Mouse (Mus musculus) liver, adult 2 months (tissue): ENCODE measurements around the gene Lrp6. TPM values are rescaled to one million over a fixed set of nuclear protein-coding genes. Genes with fewer than 3 reads are reported as not detected.

ENCODE experiments used
- DNase-seq: peaks from one replicate; pipeline ENCODE4 v3.0.0-alpha.2; 2011; ENCODE audit warnings: low read depth, low spot score; ENCODE audit errors: extremely low read depth
- H3K27ac ChIP-seq: fragments of 200-500 bp; replicated peaks from 2 replicates; pipeline ENCODE4 v1.5.1; 2012; ENCODE audit warnings: low read depth, mild to moderate bottlenecking, control low read depth, inconsistent platforms, low read length; ENCODE audit not compliant: insufficient read depth
- H3K27me3 ChIP-seq: fragments of 200-500 bp; 2 replicates; pipeline ENCODE4 v1.6.1; 2012; ENCODE audit warnings: mild to moderate bottlenecking, moderate library complexity, low read length, inconsistent platforms; ENCODE audit not compliant: control insufficient read depth, insufficient read depth
- H3K36me3 ChIP-seq: fragments of 200-500 bp; 2 replicates; pipeline ENCODE4 v1.6.1; 2012; ENCODE audit warnings: low read length, inconsistent platforms; ENCODE audit not compliant: control insufficient read depth, insufficient read depth
- H3K4me1 ChIP-seq: fragments of 200-500 bp; 2 replicates; pipeline ENCODE4 v1.6.1; 2011; ENCODE audit warnings: low read length; ENCODE audit not compliant: control insufficient read depth, insufficient read depth
- H3K4me3 ChIP-seq: fragments of 200-500 bp; 2 replicates; pipeline ENCODE4 v1.5.1; 2011; ENCODE audit warnings: low read depth, mild to moderate bottlenecking, control low read depth, low read length, moderate library complexity; ENCODE audit not compliant: insufficient read depth
- H3K79me2 ChIP-seq: fragments of 200-500 bp; 2 replicates; pipeline ENCODE4 v1.6.1; 2012; ENCODE audit warnings: inconsistent platforms, mild to moderate bottlenecking, low read length, moderate library complexity; ENCODE audit not compliant: control insufficient read depth, insufficient read depth
- H3K9ac ChIP-seq: fragments of 200-500 bp; 2 replicates; pipeline ENCODE4 v1.6.1; 2012; ENCODE audit warnings: low read depth, mild to moderate bottlenecking, control low read depth, inconsistent platforms, low read length
- CTCF ChIP-seq: fragments of 200-500 bp; IDR thresholded peaks from 2 replicates; pipeline ENCODE4 v1.5.1; 2011; ENCODE audit warnings: low read depth, low read length, control low read depth
- POLR2A ChIP-seq: fragments of 200-500 bp; IDR thresholded peaks from 2 replicates; pipeline ENCODE4 v1.6.1; 2011; ENCODE audit warnings: low read length, control low read depth; ENCODE audit not compliant: insufficient read depth; ENCODE audit errors: extremely low read depth
- WGBS: fragments of 180-500 bp; shearing (Covaris S2); methylation state at CpG from one replicate; pipeline ENCODE4 v1.1.7; 2018; 5-methylcytosine and 5-hydroxymethylcytosine counted together
- polyA plus RNA-seq: library from polyadenylated mRNA; depleted of rRNA; stranded (reverse); fragments of >200 nt; gene quantifications from 2 replicates; pipeline ENCODE4 v1.2.3, GENCODE M21; 2012
- total RNA-seq: library from RNA; depleted of rRNA; stranded (reverse); fragments of >200 nt; gene quantifications from 2 replicates; pipeline ENCODE4 v1.2.3, GENCODE M21; 2014

The Lrp6 gene
- total and polyA plus RNA-seq, 2 experiments = 15.0 to 48.2 TPM

- Histone ChIP-seq H3K36me3 (no peaks in the 10 kb centered on the region), H3K4me1 (peaks cover 6% of the 10 kb centered on the region), H3K27me3 (no peaks in the 10 kb centered on the region), H3K9ac (no peak overlapping the region), H3K27ac (no peak overlapping the region), H3K4me3 (no peak overlapping the region), H3K79me2 (no peaks in the 10 kb centered on the region)
- no peak for TF ChIP-seq CTCF
- 92% methylated on average over 6 of the region's 6 CpGs for WGBS
- no peak for DNase-seq
Observed at GRCm38 (mm10) chr6:134434044-134434443, 132.7 kb downstream of the Lrp6 start.

DNA sequence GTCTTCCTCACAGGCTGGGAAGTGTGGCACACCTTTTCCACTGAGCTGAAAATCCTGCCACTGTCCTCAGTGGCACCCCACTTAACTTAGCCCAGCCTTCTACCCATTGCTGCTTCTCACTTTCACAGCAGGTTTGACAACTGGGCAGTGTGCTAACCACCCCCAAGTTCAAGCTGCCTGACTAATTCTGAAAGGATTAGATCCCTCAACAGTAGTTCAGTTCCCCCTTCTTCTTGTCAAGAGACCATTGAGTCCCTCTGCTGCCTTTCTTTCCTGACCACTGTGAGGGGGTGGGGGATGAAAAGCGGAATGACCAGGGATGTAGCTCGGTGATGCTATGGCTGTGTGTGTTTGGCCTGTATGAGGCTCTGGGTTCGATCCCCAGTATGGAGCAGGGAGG, 133.5 kb downstream of the Lrp6 start:
- Histone ChIP-seq H3K79me2 (no peaks in the 10 kb centered on the region), H3K4me3 (no peak overlapping the region), H3K4me1 (peaks cover 6% of the 10 kb centered on the region), H3K36me3 (no peaks in the 10 kb centered on the region), H3K9ac (no peak overlapping the region), H3K27me3 (no peaks in the 10 kb centered on the region), H3K27ac (no peak overlapping the region)
- 94% methylated on average over 3 of the region's 3 CpGs for WGBS
- TF ChIP-seq POLR2A (no peak), CTCF (no peak)
- no peak for DNase-seq

- Histone ChIP-seq H3K4me1 (peaks cover 6% of the 10 kb centered on the region), H3K27me3 (no peaks in the 10 kb centered on the region), H3K36me3 (no peaks in the 10 kb centered on the region), H3K79me2 (no peaks in the 10 kb centered on the region), H3K4me3 (no peak overlapping the region), H3K27ac (no peak overlapping the region), H3K9ac (no peak overlapping the region)
- 24% methylated on average over 4 of the region's 4 CpGs for WGBS
- peak; percentile 78 for DNase-seq
- TF ChIP-seq CTCF = no peak
- TF ChIP-seq POLR2A = no peak
Observed at GRCm38 (mm10) chr6:134431583-134431982, 135.2 kb downstream of the Lrp6 start.

DNA sequence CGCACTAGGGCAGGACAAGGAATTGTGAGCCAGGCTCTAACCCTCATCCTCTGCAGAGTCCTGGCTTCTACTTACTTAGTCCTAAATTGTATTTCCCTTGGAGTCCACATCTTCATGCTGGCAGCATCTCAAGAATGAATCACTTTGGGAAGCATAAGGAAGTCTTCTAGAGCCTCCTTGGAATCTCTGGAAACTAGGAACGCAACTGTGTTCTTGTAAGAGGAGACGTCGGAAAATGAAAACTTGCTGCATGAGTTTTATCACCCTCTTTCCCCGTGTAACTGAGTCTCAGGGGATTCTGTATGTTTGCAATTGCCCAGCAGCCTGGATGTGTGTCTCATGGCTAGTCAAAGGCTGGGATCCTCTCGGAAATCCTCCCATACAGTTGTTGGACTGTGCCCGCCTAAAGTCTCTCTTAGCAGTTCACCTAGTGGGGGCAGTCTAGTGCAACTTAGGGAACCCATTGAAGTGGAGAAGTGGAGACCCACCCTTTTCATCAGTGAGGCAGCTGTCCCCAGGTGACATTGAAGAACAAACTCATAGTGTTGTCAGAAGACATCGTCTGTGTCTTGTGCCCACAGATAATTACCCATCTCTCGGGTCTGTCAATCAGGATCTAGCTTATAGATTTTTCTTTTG, 136.5 kb downstream of the Lrp6 start:
- no peak for DNase-seq
- Histone ChIP-seq H3K4me3 (no peak overlapping the region), H3K27ac (no peak overlapping the region), H3K79me2 (no peaks in the 10 kb centered on the region), H3K36me3 (no peaks in the 10 kb centered on the region), H3K9ac (no peak overlapping the region), H3K27me3 (no peaks in the 10 kb centered on the region), H3K4me1 (peaks cover 6% of the 10 kb centered on the region)
- TF ChIP-seq POLR2A (no peak), CTCF (no peak)
- WGBS = 88% methylated on average over 9 of the region's 9 CpGs

- TF ChIP-seq CTCF (no peak), POLR2A (no peak)
- 97% methylated on average over 5 of the region's 5 CpGs for WGBS
- Histone ChIP-seq H3K79me2 (no peaks in the 10 kb centered on the region), H3K27ac (no peak overlapping the region), H3K36me3 (no peaks in the 10 kb centered on the region), H3K4me1 (peaks cover 6% of the 10 kb centered on the region), H3K4me3 (no peak overlapping the region), H3K27me3 (no peaks in the 10 kb centered on the region), H3K9ac (no peak overlapping the region)
- no peak for DNase-seq
Observed at GRCm38 (mm10) chr6:134428455-134428854, 138.3 kb downstream of the Lrp6 start.

DNA sequence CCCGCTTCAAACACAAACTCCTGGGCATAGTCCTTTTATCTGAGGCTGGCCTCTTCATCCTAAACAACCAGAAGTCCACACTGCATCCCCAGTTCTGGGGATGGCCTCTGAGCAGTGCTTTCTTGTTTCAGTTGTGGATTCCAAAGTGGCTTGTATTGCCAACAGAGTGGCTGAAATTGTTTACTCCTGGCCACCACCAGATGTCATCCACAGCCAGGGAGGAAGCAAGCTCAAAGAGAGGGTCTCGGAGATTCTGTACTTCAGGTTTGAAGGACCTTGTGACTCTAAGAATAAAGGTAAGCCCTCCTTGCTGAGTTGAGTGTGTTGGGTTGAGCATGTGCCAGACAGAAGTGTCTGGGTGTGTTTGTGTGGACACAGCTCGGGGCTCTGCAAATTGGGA, 139.6 kb downstream of the Lrp6 start:
- Histone ChIP-seq H3K4me1 (peaks cover 6% of the 10 kb centered on the region), H3K27ac (no peak overlapping the region), H3K36me3 (no peaks in the 10 kb centered on the region), H3K4me3 (no peak overlapping the region), H3K9ac (no peak overlapping the region), H3K27me3 (no peaks in the 10 kb centered on the region), H3K79me2 (no peaks in the 10 kb centered on the region)
- TF ChIP-seq POLR2A (no peak), CTCF (no peak)
- 95% methylated on average over 3 of the region's 3 CpGs for WGBS
- DNase-seq = no peak
